7 mouse cellular contexts compared by ENCODE assay signal in the genomic region with DNA sequence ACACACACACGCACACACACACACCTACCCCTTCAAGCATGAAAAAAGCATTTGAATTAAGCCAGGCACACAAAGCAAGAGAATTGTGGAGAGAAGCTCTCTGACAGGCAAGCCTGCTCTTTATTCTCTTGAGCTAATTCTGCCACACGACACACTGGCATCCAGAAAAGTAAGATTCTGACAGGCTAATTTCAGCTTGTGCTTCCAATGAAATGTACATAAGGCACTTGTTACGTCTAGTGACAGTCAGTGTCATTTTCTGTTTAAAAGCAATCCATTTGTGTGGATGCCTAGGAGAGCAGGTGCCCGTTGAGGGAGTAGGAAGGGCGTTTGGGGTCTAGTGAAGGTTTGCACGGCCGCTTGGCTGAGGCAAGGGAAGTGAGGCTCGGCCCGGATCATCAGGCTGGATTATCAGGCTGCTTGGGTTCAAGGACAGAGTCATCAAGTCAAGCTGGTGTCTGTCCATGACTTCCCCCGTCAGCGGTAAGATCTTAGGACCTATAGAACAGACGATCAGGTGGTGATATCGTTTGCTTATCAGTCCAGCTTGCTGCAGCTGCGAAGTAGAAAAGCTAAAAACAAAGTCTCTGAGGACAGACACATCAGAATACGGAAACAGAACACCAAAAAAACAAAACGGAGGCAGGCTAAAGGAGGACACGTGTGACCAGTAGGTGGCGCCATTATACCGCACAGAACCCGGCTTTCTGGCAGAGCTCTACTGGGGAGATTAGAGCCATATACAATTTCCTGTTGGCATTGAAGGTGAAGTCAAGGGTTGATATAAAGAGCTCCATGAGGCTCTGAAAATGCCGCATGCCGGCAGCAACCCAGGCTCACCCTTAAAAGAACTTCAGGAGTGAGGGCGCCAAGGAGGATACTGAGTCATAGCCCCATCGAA. TPM values are rescaled to one million over a fixed set of nuclear protein-coding genes. Genes with fewer than 3 reads are reported as not detected.
DNase-seq lines count a peak whose midpoint lies in the region; ATAC-seq lines count a peak whose summit lies in the region.

No protein-coding gene starts in this region.

- H3K4me2 ChIP-seq in midbrain, embryonic 12.5 days (replicated peaks) = peak overlapping the region; percentile 38

- H3K4me3 ChIP-seq in midbrain, embryonic 12.5 days = 0 out of 2 replicates have a peak overlapping the region, but pooled peaks have one; percentile 12

- H3K27ac ChIP-seq in midbrain, embryonic 12.5 days (replicated peaks) = no peak overlapping the region

- WGBS in midbrain, embryonic 12.5 days = 15% methylated on average over 24 of the region's 24 CpGs

- ATAC-seq in midbrain, embryonic 12.5 days (ENCODE audit: low FRiP score, low read depth) = peak; percentile 44; the same call in 1 of the 2 replicates

- peak; percentile 76 for DNase-seq in adrenal gland, adult 2 months
- peak; percentile 70 for DNase-seq in embryo, embryonic 11.5 days (ENCODE audit: low read depth, low spot score)
- DNase-seq in heart, adult 11 months = peak; percentile 92
- DNase-seq in kidney, adult 11 months = peak; percentile 23
- peak; percentile 91 for DNase-seq in left cerebral cortex, postnatal 4 days
- DNase-seq in spleen, adult 12 weeks (ENCODE audit: low spot score) = peak; percentile 12

- no peaks in the 10 kb centered on the region for H3K36me3 ChIP-seq in midbrain, embryonic 12.5 days

- intact Hi-C loops in left cerebral cortex, postnatal 4 days (cut with DNase I) = loop anchor here (2.0 to 5.0 kb wide), 3 partner anchors 121 to 1275 kb away; no protein-coding TSS in a partner anchor

- peaks cover 24% of the 10 kb centered on the region; the same call in 1 of the 2 replicates for H3K4me1 ChIP-seq in midbrain, embryonic 12.5 days

- H3K9me3 ChIP-seq in midbrain, embryonic 12.5 days = no peaks in the 10 kb centered on the region

- H3K27me3 ChIP-seq in midbrain, embryonic 12.5 days = peaks cover 3% of the 10 kb centered on the region; the same call in 1 of the 2 replicates

- no peak overlapping the region for H3K9ac ChIP-seq in midbrain, embryonic 12.5 days (replicated peaks)

RNA-seq across cellular contexts. Expression of gene 1700010I14Rik, which starts 43.4 kb away (rescaled TPM):
- 1 to 10 TPM; 1.5 to 1.6 TPM for total RNA-seq in adrenal gland, adult 2 months (2021)
- 0.15 and 0.28 TPM in 2 replicates for polyA plus RNA-seq in adrenal gland, adult 2 months (2012; rRNA removed)
- 1 to 10 TPM; 1.9 to 2.2 TPM for total RNA-seq in left cerebral cortex, postnatal 4 days (2021)
- polyA plus RNA-seq in midbrain, embryonic 12.5 days (2016; fragmentation: Nextera tagmentation; extraction: Ambion mirVana) = 3.2 and 3.6 TPM in 2 replicates

Comparison
In these comparisons a context has a peak if more than half of its experiments do, and no peak if none do; other contexts are left out.
1. DNase-seq: peak in every context shown above with its lines; median percentile 92 in heart, adult 11 months; 91 in left cerebral cortex, postnatal 4 days; 76 in adrenal gland, adult 2 months; 70 in embryo, embryonic 11.5 days; 23 in kidney, adult 11 months; 12 in spleen, adult 12 weeks.